Mouse (Mus musculus): ENCODE measurements at regions not wholly inside any gene's neighbourhood (a gene's known extent, or its start where the extent isn't known, plus 50 kb on each side); places are given as distances from the start of the nearest gene placed in this dataset.

- TF ChIP-seq CTCF (conservative IDR thresholded peaks at IDR 0.05; ENCODE audit: low read length) = peak; percentile 29
- TF ChIP-seq NANOG (IDR thresholded peaks at IDR 0.05; ENCODE audit: borderline replicate concordance, low read length) = no peak
- no peak for TF ChIP-seq POU5F1 (IDR thresholded peaks at IDR 0.05; ENCODE audit: borderline replicate concordance, low read length)
These were observed 82.9 kb downstream of the 4933402N22Rik start for GRCm38 (mm10) chr5:12000777-12001176.
